Mouse (Mus musculus) thymus, adult 18-20 months (tissue): Measurements from ENCODE around the gene Ica1.

Experiments used
- DNase-seq, 2 experiments: peaks; one replicate each; pipeline ENCODE4 v3.0.0; 2022; ENCODE audit warnings: mixed read lengths in 2 of 2

The Ica1 gene

DNA sequence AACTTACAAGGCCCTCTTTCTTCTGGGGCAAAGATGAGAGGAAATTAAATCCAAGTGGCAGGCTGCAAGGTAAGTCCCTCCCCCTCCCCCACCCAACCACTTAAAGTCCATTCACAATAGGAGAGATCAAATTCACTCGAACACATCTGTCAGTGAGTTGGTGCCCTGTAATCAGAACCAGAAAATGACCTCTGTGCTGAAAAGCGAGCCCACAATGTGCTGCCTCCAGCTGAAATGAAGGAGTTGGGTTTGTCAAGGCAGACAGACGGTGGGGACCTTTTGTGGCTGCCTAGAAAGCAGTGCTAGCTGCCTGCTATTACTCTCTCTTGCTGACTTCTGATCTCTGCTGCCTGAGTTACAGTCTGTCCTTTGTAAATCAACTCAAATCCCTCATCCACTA lies 35.8 kb downstream of the Ica1 start:
- DNase-seq: no peak

DNA sequence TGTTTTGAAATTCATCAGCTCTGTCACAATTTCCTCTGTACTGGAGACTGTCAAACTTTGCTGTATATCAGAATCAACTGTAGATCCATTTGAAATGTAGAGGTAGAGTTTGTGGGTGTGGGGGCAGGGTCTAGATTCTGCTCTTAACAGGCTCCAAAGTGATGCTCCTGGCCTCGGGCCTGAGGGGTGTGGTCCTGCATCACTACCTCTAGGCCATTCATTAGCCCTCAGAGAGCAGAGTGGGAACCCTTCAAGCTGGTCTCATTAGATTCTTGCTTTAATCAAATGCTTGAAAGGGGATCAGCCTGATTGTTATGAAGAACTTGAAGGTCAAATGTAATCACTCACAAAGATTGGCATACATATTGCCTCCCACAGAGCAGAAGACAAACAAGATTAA lies 36.6 kb downstream of the Ica1 start:
- DNase-seq: no peak

DNA sequence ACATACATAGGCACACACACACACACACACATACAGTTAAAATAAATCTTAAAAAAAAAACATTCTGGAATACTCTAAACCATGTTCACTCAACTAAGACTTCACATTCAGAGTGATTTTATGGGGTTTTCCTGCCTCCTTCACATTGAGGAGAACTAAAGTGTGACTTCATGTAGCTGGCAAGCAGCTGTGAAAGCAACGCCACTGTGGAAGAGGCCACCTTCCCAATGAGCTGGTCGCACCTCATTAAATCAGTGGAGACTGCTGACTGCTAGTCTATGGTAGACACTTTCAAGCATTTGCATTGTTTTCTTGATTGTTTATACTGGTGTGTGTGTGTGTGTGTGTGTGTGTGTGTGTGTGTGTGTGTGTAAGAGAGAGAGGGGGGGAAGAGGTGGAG lies 38.2 kb downstream of the Ica1 start:
- DNase-seq: no peak

DNA sequence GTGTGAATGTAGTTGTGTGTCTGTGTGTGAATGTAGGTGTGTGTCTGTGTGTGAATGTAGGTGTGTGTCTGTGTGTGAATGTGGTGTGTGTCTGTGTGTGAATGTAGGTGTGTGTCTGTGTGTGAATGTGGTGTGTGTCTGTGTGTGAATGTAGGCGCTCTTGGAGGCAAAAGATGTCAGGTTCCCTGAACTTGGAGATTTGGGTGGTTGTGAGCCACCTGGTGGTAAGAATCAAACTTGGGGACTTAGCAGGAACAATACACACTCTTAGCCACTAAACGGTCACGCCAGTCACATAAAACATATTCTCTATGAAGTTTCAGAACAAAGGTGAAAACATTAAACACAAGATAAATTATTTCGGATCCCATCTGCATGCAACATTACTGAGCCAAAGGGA lies 39.9 kb downstream of the Ica1 start:
- DNase-seq: no peak

DNA sequence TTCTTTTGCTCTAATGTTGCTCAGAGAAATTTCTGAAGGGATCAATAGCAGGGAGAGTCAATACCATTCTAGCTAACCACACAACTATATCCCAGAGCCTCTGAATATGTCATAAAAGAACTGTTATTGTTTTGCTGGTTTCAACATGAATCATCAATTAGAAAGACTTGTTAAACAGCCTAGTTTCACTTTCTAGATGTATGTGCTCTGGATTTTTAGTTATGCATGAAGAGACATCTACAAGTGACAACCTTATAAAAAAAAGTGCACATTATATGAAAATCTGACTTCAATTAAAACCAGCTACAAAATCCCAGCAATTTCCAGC lies 41.8 kb downstream of the Ica1 start:
- DNase-seq: no peak

DNA sequence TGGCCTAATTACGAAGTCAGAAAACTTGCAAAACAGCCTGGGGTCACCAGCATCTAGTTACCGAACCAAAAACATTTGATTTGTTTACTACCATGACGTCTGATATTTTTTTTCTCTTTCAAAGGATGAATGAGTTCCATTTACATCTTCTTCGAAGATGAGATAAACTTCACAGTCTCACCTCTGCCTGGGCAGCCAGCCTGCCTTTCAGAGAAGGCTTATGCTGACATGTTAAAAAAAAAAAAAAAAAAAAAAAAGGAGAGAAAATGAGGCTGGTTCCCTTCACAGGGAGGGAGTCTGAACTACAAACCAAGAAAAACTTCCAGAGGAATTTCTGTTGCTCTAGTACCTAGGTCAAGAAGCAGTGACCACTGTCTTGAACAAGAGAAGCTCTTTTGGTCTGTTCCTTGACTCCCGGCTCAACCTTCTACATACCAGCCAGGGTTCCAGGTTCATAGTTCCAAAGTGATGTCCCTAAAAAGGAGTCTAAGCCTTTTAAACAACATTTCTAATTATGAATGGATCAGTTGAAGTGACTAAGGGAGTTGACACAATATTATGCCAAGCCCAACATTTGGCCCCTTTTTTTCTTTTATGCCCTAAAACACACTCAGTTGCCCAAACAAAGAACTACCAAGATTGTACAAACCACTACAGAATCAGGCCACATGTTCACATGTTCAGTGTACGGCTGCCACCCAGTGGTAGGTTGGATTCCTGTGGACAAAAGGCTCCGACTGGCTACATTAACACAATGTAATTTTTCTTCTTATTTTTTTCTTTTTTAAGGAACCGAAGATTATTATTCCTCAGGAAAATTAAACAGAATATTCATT lies 42.4 kb downstream of the Ica1 start:
- DNase-seq: peak; percentile 41 to 53

DNA sequence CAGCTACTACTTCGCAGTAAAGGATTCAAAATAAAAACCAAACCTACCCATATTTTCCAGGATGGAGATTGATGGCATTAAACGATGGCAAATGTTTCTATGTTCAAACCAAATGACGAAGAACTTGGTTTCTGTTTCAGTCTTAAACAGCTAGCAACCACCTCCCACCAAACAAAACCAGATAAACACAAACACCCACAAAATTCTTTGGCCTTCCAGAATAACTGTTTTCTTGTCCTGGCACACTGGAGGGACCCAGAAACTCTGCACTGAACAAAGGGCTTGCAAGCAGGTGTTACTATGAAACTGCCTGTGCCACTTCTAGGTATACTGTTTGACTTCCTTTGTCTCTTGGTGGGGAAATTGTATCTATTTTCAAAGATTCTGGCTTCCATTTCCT lies 43.2 kb downstream of the Ica1 start:
- no peak for DNase-seq

DNA sequence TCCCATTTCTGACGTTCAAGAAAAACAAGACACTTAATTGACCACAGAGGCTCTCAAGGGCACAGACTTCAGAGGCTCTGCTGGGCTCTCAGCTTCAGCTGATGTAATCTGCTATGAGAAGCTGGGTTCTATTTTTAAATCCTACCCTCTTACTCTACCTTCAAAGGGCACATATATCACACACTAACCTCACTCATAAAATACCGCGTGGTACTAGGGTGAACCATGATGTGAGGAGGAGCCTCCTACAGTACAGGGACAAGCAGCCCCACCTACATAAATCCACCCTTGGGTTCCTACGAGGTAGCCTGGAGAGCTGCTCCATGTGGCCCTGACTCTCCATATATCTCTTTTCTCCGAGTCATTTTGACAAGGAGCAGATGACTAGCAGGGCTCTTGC lies 45.8 kb downstream of the Ica1 start:
- no peak for DNase-seq

DNA sequence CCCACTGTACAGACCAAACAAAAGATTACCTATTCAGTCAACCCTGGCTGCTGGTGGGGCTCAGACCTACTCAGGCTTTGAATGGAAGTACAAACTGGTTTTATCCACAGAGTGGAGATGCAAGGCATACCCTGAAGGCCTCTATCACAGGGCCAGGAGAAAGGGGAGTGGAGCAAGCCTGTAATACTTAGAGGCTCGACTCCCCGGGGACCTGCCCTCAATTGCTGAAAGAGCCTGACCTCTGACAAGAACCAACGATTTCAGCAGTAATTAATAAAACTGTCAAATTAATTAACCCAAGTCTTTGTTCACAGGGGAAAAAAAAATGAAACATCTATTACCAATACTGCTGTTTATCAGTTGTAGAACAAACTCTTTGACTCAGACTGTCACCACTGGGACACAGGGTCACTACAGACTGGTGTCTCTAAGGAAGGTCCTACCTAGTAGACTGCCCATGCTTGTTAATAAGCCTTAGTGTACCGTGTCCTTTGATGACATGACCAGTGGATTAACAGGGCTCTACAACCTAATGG lies 46.6 kb downstream of the Ica1 start:
- DNase-seq: no peak

DNA sequence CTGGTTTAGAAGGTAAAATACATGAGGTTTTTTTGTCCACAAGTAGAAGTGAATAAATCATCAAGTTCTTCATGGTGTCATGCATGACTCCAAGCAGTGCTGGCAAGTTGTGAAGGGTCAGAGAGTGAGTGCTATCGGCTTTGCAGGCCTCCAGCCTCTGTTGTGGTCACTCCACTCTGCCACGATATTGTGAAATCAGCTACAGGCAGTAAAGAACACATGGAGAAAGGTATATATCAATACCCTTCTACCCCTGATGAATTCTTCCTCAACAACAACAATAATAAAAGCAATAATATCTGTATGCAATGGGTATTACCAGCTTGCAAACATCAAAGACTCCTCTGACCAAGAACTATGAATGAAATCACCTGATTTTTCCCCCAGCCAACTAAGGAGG lies 47.9 kb downstream of the Ica1 start:
- no peak for DNase-seq

DNA sequence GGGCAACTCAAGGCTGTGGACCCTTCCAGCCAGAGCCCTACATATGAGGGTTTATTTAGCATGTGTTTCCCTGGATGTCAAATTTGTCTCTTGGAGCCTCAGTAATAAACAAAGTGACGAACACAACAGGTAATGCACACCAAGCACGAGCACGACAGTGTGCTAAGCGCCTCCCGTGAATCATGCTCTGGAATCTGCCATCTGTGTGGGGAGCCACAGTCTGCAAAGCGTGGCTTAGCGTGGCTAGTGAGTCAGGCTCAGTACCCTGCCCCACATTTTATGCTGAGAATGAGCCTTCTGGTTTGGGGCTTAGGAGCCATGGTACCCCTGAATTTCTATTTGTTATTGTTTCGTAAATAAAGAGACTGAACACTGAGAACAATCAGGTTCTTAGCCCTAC lies 50.5 kb downstream of the Ica1 start:
- DNase-seq: no peak

DNA sequence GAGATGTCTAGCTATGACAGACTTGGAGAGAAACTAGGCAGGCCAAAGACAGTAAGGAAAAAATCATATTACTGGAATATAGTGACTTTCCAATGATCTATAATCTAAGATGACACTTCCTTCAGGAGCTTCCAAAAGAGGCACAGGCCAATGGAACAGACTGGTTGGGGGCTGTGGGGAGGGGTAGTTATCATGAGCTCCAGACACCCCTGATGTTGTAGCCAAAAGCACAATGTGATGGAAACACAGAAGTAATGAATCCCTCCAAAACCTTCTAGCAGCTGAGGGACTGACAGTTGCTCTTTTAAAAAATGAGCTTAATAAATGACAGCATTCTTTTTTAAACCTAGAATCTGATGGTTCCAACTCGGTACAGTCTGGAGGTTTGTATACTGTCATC lies 52.7 kb downstream of the Ica1 start:
- no peak for DNase-seq

DNA sequence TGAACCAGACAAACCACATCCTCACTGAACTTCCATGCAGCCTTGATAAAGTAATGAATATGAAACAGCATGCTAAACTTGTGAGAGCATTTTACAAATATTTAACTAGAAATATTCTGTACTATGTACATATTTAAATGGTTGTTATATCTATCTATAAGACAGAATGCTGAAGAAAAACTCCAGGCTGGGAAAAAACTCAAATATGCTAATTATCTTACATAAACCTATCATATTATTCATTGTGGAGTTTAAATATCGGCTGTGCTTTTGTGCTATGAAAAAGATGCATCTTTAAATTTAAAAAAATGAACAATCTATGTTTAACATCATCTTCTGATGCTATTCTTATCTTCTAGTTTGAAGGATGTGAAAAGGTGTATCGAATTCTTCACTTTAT lies 58.6 kb downstream of the Ica1 start:
- DNase-seq: no peak

DNA sequence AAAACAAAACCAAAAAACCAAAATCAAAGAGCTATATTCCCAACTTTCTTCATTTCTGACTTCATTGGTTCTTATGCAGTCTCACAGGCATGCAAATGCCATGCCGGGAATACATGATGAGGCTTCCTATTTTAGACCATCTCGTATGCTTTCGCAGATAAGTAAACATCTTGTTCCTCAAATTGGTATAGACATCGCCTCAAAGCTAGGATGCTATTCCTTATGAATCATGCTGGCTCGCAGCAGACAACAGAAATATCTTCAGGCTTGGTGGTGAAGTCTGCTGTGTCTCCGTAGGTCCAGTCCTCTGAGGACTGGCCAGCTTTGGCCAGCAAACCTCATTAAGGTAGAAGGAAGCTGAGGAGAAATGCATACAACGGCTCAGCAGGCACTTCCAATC lies 60.3 kb downstream of the Ica1 start:
- no peak for DNase-seq

DNA sequence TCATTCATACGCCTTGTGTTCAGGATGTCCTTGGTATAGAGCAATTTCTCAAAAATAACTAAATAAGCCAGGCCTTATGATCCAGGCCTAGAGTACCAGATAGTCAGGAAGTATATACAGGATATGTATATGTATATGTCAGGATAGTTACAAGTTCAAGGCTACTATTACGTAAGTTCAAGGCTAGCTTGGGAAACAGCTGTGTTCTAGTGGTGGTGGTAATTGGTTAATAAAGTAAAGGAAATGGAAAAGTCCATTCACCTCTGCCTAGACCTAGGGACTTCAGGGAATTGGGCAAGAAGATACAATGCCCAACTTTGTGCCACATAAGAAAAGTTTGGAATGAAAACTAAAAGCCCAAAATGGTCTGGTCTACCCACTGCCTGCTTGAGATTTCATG lies 61.7 kb downstream of the Ica1 start:
- DNase-seq: no peak

DNA sequence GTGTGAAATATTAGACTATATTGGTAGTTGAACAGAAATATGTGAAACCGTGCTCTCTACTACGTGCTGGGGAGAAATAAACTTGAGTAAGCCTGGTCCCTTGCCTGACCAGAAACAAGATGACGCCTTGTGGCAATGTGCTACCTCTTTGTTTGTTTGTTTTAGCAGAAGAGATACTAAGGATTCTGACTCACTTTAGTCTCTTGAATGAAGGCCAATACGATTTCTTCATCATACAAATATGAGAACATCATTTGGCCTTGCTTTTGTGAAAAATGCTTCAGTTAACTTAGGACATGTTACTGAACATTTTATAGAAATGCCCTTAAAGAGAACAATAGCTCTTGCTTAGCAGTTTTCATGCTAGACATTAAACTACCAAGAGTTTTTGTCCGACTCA lies 67.0 kb downstream of the Ica1 start:
- no peak for DNase-seq

DNA sequence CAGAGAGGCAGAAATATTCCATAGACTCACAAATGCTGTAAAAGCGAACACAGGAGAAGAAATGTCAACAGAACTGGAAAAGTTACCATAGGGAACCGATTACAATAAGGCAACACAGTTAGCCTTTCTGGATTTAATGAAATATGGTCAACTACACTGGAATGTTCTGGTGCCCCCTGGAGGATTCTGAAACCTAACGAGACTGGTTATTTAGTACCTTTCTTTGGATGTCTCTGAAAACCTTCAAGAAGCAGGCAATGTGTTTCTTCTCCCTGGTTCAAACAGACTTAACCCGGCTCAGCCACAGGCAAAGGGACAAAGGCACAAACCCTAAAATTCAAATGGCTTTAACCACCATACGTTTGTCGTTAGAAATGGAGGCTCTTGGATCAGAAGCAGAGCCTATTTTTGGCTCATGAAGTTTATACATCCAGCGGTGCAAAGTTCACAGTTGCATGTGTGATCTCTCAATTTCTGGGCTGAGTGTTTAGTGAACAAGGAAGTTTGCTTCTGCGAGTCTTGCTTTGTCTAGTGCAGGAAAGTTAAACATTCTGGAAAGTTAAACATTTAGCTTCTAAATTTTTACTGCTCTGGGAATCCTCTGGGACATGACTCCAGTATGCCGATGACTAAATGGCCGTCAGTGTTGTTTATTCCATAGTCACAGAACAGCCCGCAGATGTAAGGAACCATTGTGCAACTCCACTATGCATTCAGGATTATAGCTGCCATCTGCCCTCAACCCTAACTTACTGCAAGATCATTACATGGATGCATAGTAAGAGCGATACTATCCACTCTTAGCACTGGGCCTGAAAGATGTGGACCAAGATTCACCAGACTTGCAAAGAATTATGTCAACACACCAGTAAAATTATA lies 83.4 kb downstream of the Ica1 start:
- DNase-seq: peak in 1 of 2 experiments; percentile 14

DNA sequence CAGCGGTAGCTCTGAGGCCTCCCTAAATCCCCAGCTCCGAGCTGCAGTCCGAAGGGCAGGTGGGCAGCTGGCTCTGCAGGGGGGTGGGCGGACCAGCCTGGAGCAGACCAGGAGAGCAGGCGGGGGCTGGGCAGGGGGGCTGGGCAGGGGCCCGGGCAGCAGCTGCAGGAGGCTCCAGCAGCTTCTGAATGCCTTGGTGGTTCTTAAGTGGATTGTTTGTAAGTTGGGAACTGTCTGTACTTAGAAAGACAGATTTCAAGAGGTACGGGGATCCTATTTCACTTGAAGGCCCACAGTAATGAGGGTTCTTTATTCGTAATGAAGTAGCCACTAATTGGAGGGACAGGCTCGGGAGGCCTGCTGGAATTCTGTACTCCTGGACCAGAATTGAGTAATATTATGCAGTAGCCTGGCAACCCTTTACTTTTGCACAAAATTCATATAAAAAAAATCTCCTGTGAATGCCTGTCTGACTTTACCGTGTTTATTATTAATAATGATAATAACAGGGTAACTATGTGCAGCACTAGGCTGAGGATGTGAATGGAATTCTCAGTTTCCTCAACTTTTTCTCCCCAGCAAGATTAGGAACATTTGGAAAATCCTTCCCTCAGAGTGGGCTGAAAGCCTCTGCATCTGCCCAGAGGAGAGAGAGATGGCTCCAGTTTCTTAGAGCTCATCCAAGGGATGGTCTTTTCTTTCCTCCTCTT lies 84.2 kb downstream of the Ica1 start:
- DNase-seq: no peak

DNA sequence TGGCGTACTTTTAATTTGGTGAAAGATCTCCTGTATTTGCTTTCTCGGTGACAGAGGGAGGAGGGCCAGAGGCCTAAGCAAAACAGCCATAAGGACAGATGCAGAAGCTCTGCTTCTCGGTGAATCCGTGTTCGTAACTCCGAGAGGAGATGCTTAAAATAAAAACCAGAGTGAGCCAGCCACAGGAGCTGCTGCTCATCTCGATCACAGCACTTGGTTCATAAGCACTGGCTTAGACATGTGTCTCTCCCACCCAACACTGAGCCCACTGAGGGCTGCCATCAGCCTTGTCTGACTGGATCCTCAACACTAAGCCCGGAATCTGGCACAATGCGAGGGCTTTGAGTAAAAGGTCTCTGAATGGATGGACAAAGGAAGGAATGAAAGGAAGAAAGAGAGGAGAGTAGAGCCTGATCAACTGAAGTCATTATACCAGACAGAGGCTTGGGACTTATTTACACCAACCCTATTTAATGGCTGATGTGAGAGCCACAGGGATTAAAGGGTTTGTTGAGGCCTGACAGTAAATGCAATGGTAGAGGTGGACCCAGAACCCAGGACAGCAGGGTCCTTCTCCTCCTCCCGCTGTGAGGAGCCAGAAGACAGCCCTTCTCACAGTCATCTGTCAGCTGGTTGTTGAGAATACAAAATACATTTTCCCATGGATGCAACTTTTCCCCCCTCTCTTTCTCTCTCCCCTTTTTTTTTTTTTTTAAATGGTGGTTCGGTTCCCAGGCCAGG lies 85.0 kb downstream of the Ica1 start:
- no peak for DNase-seq

DNA sequence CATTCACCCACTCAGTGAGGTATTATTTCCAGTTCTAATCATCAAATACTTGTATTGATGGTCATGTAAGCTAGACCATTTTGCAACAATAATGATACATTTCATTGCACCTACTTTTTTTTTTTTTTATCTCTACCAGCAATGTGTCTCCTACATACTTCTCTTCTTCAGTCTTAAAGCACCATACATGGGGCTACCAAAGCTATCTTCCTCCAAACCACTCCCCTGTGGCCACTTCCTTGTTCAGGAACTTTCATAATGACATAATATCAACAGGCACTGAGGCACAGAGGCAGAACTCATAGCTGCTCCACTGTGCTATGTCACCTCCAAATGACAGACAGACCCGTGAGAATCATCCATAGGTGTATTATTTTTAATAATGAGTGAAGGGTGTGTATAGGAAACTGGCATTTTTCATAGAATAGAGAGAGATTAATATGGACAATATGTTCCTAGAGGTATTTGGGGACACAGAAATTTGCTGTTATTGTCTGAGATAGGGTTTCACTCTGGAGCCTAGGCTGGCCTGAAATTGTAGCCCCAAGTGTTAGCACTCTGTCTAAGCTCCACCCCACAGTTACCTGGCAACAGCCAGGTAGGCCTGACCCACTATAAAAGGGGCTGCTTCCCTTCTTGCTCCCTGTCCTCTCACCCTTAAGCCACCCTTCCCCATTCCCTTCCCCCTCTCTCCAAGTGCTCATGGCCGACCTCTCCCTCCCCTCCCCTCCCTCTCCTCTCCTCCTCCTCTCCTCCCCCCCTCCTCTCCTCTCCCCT lies 86.9 kb downstream of the Ica1 start:
- DNase-seq: no peak

DNA sequence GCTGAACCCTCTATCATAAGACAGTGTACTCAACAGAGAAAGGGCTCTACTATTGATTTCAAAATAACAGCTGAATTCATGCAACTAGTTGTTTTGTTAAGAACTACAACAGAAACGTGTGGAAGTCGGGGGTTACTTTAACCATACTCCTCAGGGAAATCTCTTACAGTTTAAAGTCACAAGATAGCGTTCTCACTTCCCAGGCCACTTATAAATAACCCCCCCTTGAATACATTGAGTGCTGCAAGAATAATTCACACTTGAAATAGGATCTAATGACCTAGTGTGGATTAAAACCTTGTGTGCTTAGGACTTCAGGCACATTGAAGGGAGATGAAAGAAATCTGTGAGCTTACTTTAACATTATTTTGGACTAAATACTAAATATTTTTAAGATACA lies 87.8 kb downstream of the Ica1 start:
- DNase-seq: no peak
